Mouse (Mus musculus) MEL-GATA-1-ER (cell line): ENCODE results near the gene Fbp1.
"Not testable (repeated sequence)": the region's sequence is repeated elsewhere in the genome, so short reads cannot be mapped to it uniquely, and the experiment has no call there.

Experiments
- DNase-seq: peaks from one replicate; pipeline ENCODE4 v3.0.0-alpha.2; 2012; ENCODE audit warnings: low read depth; ENCODE audit errors: extremely low read depth

Fbp1 gene

GRCm38 (mm10) chr13:62887712-62888441, at the start of gene Fbp1:
Fbp1 (minus strand) TSS chr13:62888282.
- no peak for DNase-seq

- no peak for DNase-seq
These were observed 44.4 kb upstream of the Fbp1 start for GRCm38 (mm10) chr13:62932452-62932851.

GRCm38 (mm10) chr13:62929766-62930389, 41.8 kb upstream of the Fbp1 start:
- no peak for DNase-seq

GRCm38 (mm10) chr13:62929144-62929543, 41.1 kb upstream of the Fbp1 start:
- DNase-seq, result not testable (repeated sequence)

- no peak for DNase-seq
These were observed 39.4 kb upstream of the Fbp1 start for GRCm38 (mm10) chr13:62927470-62927869.

GRCm38 (mm10) chr13:62926479-62926878, 38.4 kb upstream of the Fbp1 start:
- peak; percentile 11 for DNase-seq

GRCm38 (mm10) chr13:62923182-62923581, 35.1 kb upstream of the Fbp1 start:
- no peak for DNase-seq

- no peak for DNase-seq
These were observed 34.6 kb upstream of the Fbp1 start for GRCm38 (mm10) chr13:62922645-62923044.

- peak; percentile 36 for DNase-seq
These were observed 31.7 kb upstream of the Fbp1 start for GRCm38 (mm10) chr13:62919647-62920341.

- no peak for DNase-seq
These were observed 29.5 kb upstream of the Fbp1 start for GRCm38 (mm10) chr13:62917416-62918110.

- peak; percentile 24 for DNase-seq
These were observed 28.6 kb upstream of the Fbp1 start for GRCm38 (mm10) chr13:62916675-62917074.

- peak; percentile 6 for DNase-seq
These were observed 23.5 kb upstream of the Fbp1 start for GRCm38 (mm10) chr13:62911575-62911974.

GRCm38 (mm10) chr13:62910206-62910605, 22.1 kb upstream of the Fbp1 start:
- DNase-seq, result no peak

- no peak for DNase-seq
These were observed 21.7 kb upstream of the Fbp1 start for GRCm38 (mm10) chr13:62909776-62910175.

- DNase-seq, result no peak
These were observed 20.1 kb upstream of the Fbp1 start for GRCm38 (mm10) chr13:62908163-62908559.

GRCm38 (mm10) chr13:62907527-62908162, 19.6 kb upstream of the Fbp1 start:
- DNase-seq, result no peak

GRCm38 (mm10) chr13:62901139-62901538, 13.1 kb upstream of the Fbp1 start:
- DNase-seq, result no peak

- no peak for DNase-seq
These were observed 10.0 kb upstream of the Fbp1 start for GRCm38 (mm10) chr13:62897927-62898646.

- DNase-seq, result no peak
These were observed 5.2 kb upstream of the Fbp1 start for GRCm38 (mm10) chr13:62893044-62893842.

GRCm38 (mm10) chr13:62889311-62889710, 1.2 kb upstream of the Fbp1 start:
- no peak for DNase-seq
